Mouse (Mus musculus): ENCODE data around the gene 9230112D13Rik.

- TF ChIP-seq CTCF (IDR thresholded peaks at IDR 0.05; ENCODE audit: extremely low read depth, insufficient read depth, low read length) (no peak), POLR2A (IDR thresholded peaks at IDR 0.05; ENCODE audit: extremely low read depth, insufficient read depth, low read length) (no peak)
Observed at GRCm38 (mm10) chr14:34503325-34503647, 19.3 kb downstream of the 9230112D13Rik start, which contains the start of gene Bmpr1a.
